Mouse (Mus musculus) CH12F3 (cell line): ENCODE measurements around the gene Pip5kl1.

Experiments used
- in situ Hi-C: fragments of 300-500 bp; cut with MboI; formaldehyde crosslinking; loops from 2 replicates; pipeline ENCODE4 v1.14.3; 2020; ENCODE audit warnings: low sequenced_read_pairs

Gene Pip5kl1

DNA sequence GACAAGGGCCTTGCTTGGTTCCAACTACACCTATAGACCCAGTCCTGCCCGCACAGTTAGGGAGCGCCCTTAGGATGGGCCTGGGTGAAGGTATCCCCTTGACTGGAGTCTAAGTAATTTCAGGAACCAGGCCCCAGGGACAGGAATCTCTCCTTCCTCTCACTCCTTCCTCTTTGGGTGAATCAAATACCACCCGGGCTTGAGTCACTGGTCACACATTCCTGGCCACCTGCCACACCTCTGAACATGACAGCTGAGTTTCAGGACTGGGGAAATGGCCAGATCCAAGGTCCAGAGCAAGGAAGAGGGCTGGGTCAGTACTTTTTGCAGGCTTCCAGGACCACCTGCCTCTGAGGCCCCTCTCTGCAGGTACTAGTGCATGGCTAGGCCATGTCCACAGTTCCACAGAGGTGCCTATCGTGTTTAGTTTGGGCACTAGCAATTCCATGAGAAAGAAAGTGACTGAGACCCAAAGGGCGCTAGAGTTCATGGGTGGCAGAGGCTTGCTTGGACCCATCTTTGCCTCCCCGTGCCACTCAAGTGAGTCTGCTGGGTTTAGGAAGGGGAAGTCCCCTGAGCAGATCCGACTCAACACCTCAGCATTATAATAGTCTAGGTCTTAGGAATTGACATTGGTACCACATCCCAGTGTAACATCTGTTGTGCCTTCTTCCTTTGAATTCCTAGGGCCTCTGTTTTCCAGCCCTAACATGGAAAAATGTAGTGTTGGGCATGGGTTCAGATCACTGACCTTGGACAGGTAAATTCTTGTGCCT, 26.4 kb upstream of the Pip5kl1 start:
- in situ Hi-C loops: no loop called here

DNA sequence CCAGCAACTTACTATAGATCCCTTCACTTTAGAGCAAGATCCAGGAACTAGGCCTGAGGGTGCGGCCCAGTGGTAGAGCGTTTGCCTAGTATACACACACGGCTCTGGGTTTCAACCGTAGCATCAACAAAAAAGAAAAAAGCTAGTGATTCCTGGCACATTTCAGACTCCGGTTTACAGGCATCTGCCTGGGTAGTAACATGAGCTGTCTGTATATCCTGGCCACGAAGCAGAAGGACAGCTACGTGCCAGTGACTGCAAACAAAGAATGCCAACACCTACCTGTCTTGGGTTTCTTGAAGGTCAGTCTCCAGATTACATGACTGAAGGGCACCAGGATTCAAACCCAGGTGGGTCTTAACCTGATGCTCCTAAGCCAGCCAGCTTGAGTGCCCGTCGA, 25.4 kb upstream of the Pip5kl1 start:
- in situ Hi-C loops: no loop called here

DNA sequence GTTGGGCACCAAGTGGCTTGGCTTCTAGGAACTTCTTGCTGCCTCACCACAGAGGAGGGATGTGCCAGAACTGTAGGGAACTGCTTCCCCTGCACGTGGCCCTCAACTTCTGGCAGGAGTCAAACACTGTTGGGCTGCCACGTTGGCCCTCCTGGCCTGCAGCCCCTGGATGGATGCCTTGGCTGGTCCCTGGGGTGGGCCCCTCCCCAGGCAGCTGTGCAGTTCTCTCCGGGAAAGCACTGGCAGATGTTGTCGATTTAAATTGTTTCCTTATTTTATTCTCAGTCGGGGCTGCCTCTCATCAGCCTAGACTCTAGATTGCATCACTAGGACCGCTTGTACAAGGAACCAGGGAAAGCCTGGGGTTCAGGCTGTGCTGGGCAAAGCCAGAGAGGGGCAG, 24.8 kb upstream of the Pip5kl1 start:
- in situ Hi-C loops: no loop called here

DNA sequence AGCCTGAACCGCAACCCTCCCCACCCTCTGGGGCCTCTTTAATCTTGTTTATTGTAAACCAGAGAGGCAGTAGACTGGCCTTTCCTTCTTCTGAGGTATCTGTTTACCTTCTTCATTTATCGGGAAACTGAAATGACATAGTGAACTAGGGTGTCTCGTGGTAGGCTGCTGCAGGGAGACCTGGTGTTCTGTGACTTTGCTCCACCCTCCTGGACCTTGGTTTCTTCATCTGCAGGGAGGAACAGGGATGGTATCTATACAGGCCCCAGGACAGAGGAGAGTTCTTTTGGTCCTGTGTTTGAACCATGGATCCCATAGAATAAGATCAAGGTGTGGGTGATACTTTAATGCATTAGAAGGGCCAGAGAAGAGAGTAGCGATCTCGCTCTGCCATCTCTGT, 23.4 kb upstream of the Pip5kl1 start:
- in situ Hi-C loops: no loop called here

DNA sequence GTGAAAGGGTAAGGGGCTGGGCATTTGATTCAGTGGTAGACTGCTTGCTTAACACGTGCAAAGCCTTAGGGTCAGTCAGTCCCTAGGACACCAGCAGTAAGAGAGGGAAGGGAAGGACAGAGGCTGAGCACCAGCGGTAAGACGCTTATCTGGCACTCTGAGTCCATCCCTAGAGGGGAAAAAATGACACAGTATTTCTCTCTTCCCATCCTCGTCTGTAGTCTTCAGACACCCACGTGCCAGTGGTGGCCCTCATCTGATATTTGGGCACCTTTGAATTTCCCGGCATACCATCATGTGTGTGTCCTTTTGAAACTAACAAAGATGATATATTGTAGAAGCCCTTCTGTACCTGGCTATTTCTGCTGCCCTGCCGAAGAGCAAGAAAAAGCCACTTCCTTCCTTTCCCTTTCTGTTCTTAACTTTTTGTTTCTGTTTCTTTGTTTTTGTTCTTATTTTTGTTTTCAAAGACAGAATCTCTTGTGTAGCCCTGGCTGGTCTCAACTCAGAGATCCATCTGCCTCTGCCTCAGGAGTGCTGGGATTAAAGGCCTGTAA, 20.9 kb upstream of the Pip5kl1 start:
- in situ Hi-C loops: no loop called here

DNA sequence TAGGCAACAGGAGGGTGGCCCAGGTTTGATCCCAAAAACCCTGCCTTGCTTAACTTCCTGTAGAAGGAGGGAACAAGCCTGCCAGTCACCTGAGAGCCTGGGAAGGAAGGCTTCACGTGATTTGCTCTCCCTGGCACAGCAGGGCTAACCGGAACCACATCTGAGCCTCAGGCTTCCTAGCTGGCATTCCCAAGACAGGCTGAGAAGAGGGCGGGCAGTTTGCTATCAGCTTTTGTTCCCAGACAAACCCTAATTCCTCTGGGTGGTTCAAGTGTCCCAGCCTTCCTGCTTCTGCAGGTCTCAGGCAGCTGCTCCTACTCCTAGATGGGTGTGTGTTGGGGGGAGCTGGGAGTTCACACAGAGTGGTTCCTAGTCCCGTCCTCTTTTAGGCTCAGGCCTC, 19.1 kb upstream of the Pip5kl1 start:
- in situ Hi-C loops: no loop called here

DNA sequence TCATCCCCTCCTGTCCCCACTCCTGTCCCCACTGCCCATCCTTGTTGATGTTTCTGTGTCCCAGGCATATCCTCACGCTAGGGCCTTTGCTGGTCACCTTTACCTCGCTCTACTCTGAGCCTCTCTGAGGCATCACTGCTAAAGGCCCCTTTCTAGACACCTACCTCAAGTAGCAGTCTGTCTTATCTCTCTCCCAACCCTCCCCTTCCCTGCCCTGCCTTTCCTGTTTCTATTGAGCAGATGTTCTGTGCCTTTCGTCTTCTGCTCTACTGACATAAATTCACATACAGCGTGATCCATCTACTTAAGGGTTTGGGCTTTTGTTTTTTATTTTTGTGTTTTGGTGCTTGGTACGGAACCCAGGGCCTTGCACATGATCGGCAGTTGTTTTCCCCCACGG, 18.6 kb upstream of the Pip5kl1 start:
- in situ Hi-C loops: no loop called here

DNA sequence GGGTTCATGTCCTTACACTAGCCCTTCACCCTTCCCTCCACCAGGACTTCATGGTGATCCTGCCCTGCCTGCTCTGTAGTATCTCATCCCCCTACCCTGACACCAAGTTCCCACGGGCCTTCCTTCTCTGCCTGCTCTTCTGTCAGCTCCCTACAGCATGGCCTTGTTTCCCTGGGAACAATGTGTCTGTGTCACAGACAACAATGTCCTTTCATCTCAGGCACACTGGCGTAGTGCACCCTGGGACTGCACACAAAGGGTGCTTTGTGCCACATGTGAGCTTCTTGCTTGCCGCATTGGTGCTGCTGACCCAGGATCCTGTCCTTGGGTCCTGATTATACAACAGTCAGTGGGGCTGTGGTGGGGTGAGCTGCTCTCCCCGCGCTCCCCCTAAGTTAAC, 15.0 kb upstream of the Pip5kl1 start:
- in situ Hi-C loops: no loop called here

DNA sequence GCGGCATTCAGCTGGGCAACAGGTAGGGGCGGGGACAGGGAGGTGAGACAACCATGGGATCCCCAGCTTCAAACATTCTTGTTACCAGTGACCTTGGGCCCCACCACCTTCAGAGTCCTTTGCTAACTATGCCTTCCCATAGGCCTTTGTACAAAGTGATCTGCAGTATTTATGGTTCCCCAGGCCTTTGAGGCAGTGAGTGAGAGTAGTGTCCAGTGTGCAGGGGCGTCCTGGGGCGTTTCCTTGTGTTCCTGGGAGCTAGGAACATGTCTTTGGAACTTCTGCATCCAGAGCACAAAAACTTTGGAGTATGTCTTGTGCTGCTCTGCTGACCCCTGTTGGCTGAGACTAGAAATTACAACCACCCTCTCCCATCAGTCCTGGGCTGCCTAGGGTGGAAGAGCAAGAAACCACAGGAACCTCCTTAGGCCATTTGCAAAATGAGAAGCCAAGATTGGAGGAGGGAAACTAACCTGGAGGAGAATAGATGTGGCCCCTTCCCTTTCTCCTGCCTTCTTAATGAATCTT, 8.0 kb upstream of the Pip5kl1 start:
- in situ Hi-C loops: loop anchor here (10.0 kb wide), 1 partner anchor 172 kb away; the partner anchor contains the start of gene Ptges2

DNA sequence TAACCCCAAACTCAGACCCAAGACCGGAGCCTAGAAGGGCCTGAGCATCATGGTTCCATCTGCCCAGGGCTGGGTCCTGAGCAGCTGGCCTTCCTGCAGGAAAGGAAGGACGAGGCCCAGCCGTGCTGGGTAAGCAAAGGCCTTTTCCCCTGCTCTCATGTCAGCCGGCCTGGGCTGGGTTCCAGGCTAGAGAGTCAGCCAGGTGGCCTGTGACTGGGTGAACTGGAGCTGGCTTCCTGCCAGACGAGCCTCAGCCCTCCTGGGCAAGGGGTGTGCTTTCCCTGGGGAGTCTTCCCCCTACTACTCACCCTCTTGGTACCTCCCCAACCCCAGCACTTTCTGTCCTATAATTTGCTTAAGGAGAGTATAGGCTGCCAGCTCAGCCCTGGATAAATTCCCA, 6.4 kb upstream of the Pip5kl1 start:
- in situ Hi-C loops: loop anchor here (10.0 kb wide), 1 partner anchor 173 kb away; the partner anchor contains the start of gene Ptges2

DNA sequence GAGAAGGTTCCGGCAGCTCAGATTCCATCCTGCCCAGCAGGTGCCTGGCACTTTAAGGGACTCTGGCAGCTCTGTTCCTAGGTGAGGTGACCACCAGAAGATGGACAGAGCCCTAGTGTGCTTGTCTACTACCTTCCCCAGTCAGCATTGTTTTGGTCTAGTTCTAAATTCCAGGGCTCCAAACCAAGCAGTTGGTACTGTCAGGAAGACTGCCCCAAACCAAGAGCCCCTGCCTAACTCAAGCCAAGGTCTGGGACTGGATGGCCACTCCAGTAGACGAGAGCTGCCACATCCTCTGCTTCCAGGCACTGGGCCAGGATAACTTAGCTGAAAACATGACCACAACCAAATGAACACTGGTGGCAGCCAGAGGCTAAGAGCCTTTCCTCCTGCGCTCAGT, 5.7 kb upstream of the Pip5kl1 start:
- in situ Hi-C loops: loop anchor here (10.0 kb wide), 1 partner anchor 174 kb away; the partner anchor contains the start of gene Ptges2

DNA sequence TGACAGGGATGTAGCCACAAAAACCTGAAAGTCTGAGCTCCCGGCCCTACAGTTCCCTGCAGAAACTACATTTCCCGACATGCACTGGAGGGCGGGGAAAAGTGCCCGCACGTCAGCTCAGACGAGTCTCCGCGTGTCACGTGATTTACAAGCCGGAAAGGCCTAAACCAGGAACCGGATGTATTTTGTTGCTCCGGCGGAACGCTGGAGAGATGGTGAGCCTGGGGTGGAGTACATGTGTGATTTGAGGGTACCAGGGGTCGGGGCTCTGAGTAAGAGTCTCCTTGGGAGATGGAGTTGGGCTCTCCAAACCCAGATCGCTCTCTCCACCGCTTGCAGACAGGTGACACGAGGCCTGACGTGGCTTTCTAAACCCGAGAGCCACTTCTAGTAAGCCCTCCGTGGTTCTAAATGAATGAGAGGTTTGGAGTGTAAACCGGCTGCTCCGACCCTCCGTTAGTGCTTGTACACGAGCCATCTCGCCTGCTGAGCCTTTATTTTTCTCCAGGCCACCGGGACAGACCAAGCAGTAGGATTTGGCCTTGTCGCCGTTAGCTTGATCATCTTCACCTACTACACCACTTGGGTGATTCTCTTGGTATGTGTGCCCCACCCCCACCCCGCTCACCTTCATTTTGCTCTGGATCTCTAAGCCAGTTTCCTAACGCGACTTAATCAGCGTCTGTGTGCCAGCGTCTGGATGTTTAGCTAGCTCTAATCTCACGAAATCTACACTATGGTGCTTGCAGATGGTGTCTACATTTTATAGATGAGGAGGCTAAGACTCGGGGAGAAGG, 3.7 kb upstream of the Pip5kl1 start, which contains the start of gene Dpm2:
Dpm2 (plus strand) TSS at position 161 of the 797 bp plus-strand sequence.
- in situ Hi-C loops: no loop called here

DNA sequence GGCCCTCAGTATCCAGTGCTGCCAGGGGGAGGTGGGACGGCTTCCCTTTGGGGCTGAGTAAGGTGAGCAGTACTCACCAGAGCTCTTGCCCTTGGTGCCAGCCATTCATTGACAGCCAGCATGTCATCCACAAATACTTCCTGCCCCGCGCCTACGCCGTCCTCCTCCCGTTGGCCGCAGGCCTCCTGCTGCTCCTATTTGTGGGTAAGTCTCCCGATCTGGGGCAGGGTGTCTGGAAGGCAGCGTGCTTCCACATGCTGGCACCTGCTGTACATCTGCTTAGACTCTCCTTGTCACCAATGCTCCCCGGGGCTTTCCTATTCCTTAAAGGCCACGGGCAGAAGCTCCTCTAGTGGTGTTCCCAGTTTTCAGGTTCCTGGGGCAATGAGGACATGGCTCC, 2.4 kb upstream of the Pip5kl1 start:
- in situ Hi-C loops: no loop called here

DNA sequence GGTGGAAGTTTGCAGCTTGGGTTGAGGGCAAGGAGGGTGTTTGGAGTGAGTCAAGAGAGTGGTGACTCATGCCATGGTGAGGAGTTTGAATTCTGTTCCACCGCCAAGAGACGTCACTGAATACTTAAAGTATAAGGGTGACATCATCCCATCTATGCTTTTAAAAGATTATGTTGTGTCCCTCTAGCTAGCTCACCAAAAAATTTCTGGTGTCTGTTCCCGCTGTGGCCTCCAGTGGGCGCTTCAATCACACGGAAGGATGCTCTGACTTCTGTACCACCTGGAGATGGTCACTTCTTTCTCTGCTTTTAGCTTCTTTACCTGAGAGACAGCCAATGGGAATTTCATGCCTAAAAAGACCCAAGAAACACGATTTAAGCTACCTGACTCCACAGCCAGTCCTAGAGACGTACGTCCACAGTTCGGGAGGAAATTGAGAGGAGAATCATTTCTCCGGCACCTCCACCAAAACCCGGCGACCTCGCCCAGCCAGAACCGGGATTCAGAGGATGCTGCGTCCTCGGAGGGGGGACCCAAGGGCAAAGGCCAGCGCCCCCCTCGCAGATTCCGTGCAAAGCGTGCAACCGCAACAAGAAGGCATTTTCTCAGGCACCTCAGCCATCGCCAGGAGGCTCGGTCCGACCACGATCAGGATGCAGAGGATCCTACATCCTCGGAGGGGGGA, 446 bp downstream of the Pip5kl1 start:
- in situ Hi-C loops: no loop called here

DNA sequence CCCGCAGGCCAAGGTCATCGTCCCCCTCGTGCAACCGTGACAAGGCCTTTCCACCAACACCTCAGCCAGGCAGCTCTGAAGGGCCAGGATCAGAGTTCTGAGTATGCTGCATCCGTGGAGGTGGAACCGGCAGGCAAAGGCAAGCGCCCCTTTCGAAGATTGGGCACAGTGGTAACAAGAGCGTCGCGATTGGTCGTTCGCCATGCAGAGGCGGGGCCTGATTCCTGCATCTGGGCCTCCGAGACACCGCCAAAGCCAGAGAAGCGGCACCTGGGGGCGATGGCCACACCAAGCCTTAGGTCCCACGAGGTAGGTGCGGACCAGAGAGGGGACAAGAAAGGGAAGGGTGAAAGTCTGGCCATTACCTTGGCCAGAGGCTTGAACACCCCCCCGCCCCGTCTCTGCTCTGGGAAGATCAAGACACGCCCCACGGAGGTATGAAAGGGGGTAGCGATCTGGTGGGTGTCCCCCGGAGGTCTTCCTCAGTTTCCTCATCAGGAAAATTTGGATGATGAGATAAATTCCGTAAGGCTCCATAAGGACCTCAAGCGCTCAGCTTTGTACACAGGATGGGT, 1.1 kb downstream of the Pip5kl1 start, which contains the start of gene 9430097D07Rik:
9430097D07Rik (minus strand) TSS at position 99 of the 575 bp plus-strand sequence.
- in situ Hi-C loops: no loop called here

DNA sequence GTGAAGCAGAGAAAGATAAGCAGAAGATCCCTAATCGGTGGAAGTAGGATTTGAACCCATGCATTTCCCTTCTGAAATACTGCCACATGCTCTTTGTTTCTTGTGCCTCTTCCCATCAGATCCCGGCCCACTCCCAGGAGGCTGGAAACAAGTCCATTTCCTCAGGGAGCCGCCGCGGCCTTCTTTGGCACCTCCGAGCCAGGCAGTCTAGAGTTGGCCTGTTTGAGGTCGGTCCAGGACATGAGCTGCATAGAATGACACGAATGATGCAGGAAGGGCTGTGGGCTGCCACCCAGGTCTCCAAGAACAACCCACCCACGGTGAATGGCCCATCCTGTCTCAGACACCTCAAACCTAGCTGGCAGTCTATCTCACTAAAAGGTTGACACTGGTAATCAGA, 1.9 kb downstream of the Pip5kl1 start:
- in situ Hi-C loops: no loop called here

DNA sequence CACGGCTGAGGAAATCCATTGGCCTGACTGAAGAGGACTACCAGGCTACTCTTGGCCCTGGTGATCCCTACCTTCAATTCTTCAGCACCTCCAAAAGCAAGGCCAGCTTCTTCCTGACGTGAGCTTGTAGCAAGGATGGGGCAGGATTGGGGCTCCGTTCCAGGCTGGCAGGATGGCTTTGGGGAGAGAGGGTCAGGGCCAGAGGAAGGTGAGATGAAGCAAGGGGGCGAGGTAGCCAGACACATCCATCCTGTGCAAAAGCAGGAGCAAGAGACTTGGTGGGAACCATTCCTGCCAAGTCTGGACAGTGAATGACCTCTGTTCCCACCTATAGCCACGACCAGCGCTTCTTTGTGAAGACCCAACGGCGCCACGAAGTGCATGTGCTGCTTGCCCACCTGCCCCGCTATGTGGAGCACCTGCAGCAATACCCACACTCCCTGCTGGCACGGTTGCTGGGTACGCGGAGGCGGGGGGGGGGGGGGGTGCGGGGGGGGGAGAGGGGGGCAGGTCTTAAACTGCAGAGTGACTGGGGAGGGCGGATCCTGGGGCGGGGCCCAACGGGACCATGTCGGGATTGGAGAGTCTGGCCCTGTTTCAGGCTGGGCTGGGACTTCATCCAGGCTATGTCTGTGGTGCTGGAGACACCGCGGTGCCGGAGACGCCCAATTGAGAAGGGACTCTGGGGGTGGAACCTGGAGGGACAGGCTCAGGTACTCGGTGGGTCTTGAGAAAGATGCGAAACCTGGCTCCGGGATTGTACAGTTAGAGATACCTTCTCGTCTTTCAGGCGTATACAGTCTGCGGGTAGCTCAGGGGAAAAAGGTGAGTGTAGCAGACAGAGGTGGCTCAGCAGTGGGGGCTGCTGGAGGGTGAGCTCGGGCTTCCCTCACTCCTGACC, 3.8 kb downstream of the Pip5kl1 start:
- in situ Hi-C loops: no loop called here

DNA sequence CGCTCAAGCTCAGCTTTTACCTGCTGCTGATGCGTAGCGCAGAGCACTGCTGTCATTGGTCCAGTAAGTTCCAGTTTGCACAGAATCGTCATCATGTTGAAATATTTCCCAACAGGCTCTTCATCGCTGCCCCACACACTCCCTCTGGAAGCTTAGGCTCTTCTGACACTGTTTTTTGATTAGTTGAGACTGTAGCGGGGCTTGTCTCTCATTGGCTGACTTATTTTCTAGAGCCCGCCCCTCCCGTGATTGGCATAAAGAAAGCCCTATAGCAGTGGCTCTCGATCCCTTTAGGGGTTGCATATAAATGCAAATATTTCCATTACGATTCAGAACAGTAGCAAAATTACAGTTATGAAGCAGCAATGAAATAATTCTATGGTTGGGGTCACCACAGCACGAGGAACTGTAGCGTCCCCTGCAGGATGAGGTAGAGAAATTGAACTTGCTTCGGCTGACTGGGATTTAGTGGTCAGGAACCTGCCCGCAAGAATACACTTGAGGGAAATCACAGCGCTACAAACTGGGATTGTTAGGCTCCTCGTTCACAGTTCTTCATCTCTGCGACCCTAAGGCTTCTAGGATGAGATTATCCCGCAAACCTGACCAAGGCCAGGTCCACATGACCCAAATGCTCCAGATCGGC, 7.0 kb downstream of the Pip5kl1 start:
- in situ Hi-C loops: no loop called here
